Mouse (Mus musculus) ovary, adult 18-20 months (tissue): Measurements from ENCODE around the gene Arl13b.

Source experiments
- DNase-seq: peaks from one replicate; pipeline ENCODE4 v3.0.0; 2022; ENCODE audit warnings: low spot score, mixed read lengths

Gene Arl13b

DNA sequence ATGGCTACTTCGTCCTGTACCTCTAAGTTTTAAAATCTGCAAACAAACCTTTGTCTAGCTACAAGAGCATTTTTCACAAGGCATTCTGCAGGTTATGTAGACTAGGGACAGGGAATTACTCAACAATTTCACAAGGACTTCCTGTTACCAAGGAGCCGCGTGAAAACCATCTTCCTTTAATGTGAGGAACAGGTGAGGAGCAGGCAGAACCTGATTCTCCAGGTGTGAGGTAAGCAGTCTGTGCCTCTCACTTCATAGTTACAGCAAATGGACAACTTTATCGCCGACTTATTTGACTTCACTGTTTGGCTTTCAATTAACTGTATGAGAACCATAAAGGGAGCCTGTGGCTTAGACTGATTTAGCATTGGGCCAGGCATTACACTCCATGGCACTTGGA, 32.3 kb downstream of the Arl13b start, which contains the start of gene Stx19:
TSS of gene Stx19 (plus strand) at position 186 of the 400 bp plus-strand sequence.
- DNase-seq: no peak

DNA sequence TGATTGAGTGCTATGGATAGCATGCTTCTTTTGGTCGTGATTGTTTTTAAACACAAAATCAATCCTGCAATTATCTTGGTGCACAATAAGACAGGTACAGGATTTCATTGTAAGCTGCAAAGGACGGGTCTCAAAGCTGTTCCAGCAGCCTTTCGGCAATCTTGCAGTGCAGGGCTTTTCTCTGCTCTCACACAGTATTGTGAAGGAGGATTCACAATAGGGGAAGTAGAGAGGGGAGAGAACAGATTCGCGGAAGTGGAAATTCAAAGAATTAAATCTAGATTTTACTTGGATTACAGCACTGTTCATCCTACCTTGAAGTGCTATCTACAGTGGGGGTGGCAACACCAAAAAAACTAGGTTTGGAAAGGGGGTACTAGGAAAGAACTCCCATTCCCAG, 33.0 kb downstream of the Arl13b start:
- DNase-seq: no peak

DNA sequence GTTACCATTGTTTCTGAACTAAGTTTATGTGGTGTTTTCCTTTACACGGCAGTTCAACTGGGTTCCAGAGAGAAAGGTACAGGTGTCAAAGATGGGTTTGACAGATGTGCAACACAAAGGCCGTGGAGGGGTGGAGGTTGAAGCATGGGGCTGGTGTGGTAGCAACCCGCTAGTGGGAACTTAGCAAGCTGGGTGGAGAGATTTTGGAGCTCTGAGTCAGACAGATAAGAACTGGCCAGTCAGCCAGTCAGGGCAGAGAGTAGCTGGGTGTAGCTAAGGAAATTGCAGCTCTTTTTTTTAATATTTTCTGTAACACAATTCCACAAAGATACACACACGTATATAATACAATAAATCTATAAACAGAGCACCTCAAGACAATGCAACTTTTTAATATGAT, 36.0 kb downstream of the Arl13b start:
- DNase-seq: no peak

DNA sequence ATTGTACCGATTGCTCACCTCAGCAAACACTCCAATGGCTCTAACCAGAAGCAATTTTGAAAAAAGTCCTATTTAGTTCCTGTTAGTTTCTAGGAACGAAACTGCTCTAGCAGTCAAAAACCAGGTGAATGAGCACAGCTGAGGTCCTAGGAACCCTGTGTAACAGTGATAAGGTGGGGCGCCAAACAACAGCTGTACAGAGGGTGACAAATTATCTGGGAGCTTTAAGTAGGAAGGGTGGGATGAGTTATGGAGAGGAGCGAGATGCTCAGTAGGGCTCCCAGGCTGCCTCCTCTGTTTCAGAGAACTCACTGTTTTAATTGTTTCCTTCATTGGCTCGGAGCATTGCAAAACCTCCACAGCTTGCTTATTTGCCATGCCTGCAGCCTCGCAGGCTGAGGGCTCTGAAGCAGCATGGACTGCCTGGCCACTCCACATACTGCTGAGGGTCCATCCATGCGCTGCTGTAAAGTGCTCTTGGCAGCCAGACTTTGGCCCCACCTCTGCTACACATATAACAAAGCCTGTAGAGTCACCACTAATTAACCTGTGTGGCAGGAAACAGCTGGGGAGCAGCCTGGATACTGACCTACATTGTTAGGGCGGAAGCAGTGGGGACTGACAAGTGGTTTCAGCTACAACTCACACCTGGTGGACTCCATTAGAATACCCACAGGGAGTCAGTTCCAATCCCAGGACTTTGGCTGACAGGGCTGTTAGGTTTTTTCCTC, 39.4 kb downstream of the Arl13b start:
- DNase-seq: no peak

DNA sequence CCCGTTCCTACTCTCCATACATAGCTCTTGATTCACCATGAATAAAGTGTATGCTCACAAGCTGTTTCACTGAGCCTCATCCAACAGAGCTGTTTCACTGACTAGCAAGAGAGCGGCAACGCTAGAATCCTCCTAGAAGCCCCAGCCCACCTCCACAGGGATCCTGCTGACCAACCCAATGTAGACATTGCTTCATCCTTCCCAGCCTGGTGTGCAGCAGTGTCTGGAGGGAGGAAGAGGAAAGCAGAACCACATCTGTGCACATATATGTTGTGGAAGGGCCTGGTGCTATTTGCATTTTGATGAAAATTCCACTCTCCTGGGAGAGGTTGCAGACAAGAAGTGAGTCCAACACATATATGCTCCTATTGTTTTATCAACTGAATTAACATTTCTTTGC, 42.2 kb downstream of the Arl13b start:
- no peak for DNase-seq

DNA sequence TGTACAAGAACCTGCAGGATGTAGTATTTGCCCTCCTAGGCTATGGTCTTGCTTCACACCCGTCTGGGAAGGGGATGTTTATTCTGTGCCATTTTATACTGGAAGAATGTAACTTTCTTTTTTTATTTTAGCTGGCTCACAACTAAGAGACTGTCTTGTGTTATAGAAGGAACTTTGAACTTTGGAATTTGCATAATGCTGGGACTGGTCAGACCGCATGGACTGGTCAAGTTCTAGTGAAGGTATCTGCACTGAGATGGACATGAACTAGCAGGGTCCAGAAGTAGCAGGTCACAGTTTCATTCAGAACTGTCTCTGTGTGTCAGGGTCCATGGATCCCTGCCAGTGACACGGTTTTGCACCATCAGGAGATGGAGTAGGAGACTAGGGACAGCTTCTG, 47.0 kb downstream of the Arl13b start:
- DNase-seq: no peak

DNA sequence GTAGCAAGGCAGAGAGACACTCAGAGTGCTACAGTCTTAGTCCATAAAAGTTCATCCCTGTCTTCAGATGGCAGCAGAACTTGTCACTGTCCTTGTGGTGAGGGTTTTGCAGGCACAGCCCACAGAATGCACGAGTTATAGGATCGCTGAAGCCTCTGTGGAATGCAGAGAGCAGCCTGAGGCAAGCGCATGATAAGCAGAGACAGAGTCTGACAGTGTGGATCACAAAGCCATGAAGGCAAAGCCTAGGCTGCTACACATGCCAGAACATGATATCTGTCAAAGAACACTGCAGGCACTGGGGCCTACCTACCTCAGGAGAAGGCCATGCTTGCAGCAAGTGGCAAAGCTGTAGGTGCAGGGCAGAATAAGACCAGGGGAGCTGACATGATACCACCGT, 47.4 kb downstream of the Arl13b start:
- DNase-seq: no peak

DNA sequence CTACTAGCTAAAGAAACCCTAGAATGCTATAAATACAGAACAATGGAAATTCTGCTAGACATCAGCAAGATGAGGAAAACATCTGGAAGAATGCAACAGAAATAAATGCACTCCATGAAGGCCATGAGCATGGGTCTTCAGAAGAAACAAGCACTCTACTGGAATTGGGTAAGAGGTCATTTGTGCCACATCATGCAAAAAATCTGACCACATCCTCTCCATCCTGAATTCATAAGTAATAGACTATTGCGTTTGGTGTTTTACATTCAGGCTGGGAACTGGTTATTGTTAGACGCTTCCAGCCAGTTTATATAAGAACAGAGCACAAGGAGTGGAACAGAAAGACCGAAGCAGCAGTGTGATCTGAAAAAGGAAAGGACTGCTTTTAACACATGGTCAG, 48.0 kb downstream of the Arl13b start:
- DNase-seq: no peak

DNA sequence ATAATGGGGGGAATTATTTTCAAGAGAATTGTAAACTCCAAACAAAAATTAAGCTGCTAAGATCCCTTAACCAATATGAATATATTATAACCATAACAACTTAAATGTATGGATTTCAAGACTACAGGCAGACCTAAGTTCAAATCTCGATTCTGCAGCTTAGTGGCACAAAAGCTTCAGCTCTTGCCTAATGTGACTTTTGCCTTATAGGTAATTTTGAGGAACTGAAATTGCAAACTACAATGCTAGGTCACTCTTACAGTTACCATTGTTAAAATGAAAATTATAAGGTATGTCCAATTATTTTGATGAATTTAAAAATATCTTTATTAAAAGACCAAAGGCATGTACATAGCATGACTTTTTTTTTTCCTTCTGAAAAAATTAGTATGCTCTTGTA, 50.2 kb downstream of the Arl13b start:
- no peak for DNase-seq

DNA sequence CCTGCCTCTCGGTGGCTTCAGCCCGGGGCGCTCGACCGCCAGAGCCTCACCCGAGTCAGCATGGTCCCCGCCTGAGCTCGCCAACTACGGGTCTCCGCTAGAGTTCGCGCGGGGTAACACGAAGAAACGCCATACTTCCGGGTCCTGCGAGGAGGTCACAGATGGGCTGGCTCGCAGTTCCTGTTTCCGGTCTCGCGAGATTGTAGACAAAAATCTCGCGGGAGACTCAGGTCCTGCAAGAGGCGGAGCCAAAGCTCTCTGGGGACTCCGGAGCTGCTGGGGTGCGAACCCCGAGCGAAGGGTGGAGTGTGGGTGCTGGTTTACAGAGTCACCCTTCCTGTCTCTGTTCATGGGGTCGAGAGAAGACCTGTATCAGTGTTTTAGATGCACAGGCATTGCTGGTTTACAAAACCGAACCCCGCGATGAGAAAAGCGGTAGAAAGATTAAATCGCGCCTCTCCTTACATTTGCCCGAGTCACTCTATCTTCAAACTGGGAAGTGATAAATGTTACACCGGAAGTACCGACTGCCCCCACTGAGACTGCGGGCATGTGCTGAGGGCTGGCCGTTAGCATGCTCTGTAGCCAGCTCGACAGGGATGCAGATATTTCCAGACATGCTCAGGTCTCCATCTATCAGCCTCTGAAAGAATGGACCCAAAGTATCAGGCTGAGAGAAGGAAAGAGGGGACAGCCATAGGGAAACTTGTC, 60.1 kb downstream of the Arl13b start, which contains the start of gene Nsun3:
TSS of gene Nsun3 (minus strand) at position 198 of the 711 bp plus-strand sequence.
- DNase-seq: peak; percentile 92

DNA sequence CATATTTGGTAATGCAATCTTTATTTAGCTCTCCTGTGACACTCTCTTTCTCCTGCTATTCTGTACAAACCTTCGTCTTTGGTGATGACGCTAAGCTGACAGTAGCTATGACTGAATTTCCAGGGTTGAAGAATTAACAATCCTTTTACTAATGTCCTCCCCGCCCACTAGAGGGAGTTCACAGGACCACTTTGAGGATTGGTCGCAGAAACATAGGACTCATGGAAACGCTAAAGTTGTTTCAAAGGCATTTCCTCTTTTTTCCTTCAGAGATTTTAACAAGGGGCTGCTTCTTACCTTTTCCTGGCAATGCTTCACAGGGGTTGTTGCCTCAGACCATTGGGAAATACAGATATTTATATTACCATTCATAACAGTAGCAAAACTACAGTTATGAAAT, 64.6 kb downstream of the Arl13b start:
- DNase-seq: no peak

DNA sequence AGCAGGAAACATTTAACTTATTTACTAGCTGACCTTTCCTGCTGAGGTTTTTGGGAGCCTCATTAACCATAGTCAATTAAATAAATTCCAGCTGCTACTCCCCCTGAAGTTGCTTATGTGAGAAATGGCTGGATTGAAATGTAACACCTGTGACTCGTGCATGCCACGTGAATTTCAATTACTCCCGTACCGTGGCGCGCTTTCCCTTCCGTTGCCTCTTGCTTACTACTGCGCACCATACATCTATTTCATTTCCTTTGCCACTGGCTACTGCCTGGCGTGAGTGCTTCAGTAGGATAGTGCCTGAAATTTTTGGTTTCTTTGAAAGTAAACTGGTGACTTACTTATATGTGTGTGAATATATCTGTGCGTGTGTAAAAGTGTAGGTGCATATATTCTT, 68.6 kb downstream of the Arl13b start:
- no peak for DNase-seq

DNA sequence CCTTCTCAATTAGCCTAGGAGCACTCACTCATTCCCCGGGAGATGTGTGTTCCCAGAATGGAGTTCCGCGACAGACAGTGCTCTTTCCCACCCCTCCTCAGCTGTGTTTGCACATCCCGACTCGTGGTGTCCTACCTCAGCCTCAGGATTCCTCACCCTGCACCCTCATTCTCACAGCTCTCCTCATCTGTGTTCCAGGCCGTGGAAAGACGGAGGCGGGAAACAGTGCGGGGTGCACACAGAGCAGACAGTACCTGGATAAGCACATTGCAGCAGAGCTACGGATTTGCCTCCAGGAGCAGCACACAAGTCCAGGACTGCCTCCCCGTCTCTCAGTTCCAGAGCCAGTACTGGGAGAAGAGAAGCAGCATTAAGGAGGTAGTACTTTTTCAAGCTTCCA, 70.8 kb downstream of the Arl13b start:
- DNase-seq: no peak

DNA sequence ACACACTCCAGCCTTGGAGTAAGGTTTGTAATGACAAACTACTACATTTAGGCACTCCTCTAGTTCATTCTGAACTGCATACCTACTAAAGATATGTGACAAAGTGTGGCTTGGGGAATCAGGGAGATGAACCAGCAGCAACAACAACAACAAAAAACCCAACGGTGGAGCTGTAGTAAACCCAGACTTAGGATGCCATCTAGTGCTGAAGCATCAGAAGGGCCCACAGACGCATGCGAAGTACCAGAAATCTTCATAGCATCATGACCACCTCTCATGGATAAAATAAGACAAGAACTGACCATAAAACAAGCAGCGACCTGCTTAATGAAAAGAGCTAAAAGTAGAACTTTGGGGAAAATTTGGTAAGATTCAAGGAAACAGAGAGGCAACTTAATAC, 73.4 kb downstream of the Arl13b start:
- no peak for DNase-seq

DNA sequence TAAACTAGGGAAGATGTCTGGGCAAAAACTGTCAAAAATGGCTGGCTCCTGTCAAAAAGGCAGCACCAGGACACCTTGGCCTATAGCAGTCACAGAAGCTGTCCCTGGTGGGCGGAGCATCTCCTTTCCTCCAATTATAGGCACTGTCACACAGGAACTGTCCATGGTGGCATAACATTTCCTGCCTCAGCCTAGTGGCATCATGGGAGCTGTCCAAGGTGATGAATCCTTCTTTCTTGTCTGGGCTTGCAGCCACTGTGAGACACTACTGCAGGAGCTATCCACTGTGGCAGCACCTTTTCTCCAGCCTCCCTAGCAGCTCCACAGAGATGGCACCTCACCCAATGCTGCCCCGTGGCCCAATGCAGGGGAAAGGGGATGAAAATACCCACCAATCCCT, 88.5 kb downstream of the Arl13b start:
- DNase-seq: no peak

DNA sequence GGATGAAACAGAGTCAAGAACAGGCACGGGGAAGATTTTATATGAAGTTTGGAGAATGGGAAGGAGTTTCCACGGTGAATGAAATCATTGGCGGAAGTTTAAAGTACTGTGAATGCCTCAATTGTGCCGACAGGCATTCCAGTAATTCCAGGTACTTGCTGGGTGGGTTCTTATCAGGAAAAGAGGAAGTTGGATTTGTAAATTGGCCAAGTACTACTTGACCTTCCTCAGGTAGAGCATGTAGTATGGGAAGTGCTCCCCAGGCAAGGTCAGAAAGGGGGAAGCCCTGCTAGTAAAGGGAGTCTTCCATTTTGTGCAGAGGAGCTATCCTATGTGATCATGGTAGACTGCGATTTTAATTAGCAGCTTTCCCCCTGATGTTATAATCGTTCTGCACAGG, 91.5 kb downstream of the Arl13b start:
- DNase-seq: no peak

DNA sequence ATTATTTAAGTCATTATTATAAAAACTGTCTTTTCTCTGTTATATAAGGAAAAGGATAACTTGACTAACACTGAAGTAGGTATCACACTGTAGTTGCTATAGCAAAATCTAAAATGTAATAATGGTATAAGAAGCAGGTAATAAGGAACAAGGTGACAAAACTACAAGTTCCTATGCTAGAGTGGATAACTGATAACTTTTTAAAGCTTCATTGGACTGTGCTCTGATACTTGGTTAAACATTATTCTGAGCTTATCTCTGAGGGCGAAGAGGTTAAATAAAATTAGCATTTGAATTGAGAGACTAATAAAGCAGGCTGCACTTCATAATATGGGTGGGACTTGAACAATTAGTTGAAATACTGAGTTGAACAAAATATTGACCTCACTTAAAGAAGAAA, 93.2 kb downstream of the Arl13b start:
- DNase-seq: no peak

DNA sequence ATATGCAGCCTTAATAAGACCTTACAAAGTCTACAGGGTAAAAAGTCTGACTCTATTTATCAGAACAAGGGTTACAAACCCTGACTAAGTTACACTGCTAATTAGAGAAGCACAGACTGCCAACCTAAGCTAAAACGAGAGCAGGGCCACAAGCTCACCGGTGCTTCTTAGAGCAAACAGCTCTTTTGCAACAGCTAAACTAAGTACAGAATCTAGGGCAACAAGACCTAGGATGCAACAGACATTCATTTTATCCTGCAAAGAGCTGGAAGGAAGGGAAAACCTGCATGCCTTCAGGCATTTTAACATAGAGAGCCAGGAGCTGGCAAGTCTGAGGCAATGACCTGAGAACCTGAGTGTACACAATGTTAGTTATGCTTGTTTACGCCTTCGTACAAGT, 93.8 kb downstream of the Arl13b start:
- no peak for DNase-seq

DNA sequence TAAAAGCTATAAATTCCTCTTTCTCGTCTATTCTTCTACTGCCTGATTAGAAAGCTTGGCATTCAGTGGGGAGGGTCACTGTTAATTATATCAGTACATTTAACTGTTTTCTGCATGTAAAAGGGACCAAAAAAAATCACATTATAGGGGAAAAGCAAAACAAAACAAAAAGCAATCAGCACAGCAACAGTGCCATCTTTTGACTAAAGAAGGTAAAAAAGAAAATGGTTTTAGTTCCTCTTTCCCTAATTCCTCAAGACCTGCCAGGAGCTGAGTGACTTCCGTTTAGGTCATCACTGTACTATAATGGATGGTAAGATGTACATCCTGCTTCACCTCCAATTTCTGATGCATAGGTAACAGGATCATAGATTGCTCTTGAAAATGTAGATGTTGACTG, 101.0 kb downstream of the Arl13b start:
- no peak for DNase-seq
